Mouse (Mus musculus) T-helper 17 cell (primary cell): ENCODE measurements at regions not wholly inside any gene's neighbourhood (a gene's known extent, or its start where the extent isn't known, plus 50 kb on each side); places are given as distances from the start of the nearest gene placed in this dataset.

ENCODE experiments used
- in situ Hi-C, 2 experiments: fragments of 300-600 bp; cut with MboI, MseI; formaldehyde crosslinking; loops; 1 replicate in 1 of 2; 2 replicates in 1 of 2; pipeline ENCODE4 v1.15.1; 2025; ENCODE audit warnings: high pct_unique_total_duplicates in 2 of 2

- in situ Hi-C loops: no loop called here
Measured at GRCm38 (mm10) chr5:47693478-47693877, 289.5 kb upstream of the Slit2 start.

GRCm38 (mm10) chr5:47693921-47694320 lies 289.0 kb upstream of the Slit2 start:
- in situ Hi-C loops: no loop called here

GRCm38 (mm10) chr5:47694630-47695029 lies 288.3 kb upstream of the Slit2 start:
- in situ Hi-C loops: no loop called here

DNA sequence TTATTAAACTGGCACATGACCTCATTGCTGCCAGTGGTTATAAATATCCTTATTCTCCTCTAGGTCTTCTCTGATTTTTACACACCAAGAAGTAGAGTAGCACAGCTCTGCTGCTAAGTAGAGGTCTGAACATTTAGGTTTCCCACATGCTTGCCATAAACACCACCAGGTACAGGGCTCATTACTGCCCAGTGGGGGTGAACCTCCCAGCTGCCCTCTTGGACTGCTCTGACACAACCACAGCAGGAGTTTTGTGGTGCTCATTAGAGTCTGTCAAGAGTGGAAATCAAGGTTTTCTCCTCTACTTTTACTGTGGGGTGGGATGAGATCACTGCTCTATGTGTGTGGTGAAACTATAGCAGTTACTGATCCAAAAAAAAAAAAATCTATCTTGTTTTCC lies 271.4 kb upstream of the Slit2 start:
- in situ Hi-C loops: loop anchor here in 1 of 2 experiments (10.0 kb wide), 1 partner anchor 333 kb away; no protein-coding TSS in a partner anchor

DNA sequence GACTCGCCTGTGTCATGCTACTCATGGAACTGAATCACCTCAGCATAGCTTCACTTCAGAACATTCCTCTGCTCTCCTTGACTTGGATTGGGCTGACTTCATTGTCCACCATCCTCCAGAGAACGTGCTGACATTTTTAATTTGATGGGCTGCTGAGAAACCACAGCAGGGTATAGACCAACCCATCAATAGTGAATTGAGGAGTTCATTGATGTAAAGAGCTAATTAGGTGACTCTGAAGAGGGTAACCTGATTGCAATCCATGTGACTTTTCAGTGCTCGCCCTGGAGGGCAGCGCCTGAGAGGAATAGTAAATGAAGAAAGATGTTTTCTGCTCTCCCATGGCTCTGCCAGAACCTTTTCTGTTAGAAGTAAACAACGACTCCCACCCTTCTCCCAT lies 268.6 kb upstream of the Slit2 start:
- in situ Hi-C loops: loop anchor here in 1 of 2 experiments (10.0 kb wide), 1 partner anchor 330 kb away; no protein-coding TSS in a partner anchor

DNA sequence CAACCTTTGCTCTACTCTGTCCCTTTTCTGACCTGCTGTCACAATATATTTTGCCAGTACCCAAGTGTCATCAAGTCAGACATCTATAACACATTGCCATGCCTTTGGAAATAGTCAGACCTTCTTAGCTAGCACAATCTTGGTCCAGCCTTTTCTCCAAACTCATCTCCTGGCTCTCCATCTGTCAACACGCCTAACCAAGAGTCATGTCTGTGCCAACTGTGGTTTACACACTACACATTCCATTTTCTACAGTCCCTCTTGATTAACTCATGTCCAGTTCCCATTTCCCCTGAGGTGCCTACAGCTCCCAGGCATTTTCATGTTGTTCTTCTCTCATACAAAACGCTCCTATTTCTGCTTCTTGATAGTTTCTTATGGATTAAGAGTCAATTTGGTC lies 258.0 kb upstream of the Slit2 start:
- in situ Hi-C loops: no loop called here

DNA sequence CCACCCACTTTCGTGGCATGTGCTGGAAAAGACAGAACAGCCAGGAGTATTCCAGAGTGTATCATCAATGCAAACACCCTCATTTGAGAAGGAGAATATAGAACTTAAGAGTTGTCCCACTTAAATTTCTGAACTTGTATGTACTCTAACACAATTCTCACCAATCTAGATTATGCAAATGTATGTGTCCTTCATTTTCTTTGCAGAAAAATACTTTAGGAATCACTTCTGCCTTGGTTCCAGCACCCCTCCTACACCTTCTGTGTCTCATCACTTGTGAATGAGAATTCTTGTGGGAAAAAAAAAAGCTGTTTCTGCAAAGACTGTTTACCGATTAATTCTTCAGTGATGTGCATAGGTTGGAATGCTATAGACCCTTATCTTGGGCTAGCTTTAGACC lies 240.2 kb upstream of the Slit2 start:
- in situ Hi-C loops: no loop called here

DNA sequence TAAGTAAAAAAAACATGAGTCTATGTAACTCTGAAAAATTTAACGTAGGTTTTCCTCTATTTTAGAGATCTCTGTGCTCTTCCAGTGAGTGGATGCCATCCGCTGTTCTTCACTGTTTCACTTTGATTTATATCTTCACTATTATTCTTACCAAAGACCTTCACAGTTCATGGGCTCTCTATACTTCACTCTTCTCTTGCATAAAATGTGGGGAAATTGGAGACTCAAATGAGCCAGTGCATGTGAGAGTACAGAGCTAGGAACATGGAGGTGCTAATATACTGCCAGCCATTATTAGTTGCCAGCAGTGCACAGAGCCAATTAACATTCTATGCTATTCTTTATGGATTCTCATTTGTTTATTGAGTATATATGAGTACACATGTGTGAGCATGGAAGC lies 237.8 kb upstream of the Slit2 start:
- in situ Hi-C loops: no loop called here

- in situ Hi-C loops: no loop called here
Measured at GRCm38 (mm10) chr5:47751907-47752306, 231.0 kb upstream of the Slit2 start.

DNA sequence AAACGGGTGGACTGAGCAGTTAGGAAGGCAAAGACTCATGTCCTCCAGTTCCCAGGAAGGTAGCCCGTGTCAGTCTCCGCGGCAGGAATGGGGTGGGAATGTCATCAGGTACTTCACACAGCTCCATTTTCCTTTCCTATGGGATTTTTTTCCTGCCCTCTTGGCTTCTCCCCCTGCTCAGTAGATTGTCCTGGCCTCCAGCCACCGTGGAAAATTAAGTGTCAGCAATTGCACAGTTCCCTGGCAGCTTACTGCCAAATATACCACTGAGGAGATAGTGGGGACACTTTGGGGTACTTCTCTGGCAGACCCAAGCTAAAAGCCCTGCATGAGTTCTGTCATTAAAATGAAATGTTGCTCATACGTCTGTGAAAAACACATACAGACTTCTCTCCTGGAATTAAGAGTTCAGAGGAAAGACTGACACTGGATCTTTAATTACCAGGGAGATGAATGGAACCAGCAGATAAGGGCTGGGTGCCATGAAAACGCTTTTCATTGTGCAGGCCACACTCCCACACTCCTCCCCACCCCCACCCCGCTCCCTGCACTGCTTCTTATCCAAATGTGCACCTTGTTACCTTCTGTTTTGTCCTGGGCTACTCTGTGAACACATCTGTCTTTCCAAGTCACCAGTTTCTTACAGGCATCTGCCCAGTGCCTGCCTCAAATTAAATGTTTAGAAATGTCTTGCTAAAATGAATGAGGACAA lies 210.1 kb upstream of the Slit2 start:
- in situ Hi-C loops: no loop called here

DNA sequence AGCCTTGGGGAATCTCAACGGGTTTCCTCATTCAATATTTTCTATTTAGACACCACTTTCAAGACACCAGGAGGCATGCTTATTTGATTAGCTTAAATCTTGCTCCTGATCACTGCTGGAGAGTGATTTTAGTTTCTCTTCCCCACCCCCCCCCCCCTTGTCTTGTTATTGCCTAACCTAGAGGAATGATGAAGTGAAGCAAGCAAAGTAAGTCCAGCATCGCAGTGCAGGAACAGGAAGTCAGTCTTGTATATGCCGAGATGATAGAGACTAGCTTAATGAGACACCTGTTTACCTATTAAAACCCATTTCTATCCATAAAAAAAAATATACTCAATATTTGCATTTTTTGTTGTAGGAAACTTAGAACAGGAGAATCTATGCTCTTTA lies 209.6 kb upstream of the Slit2 start:
- in situ Hi-C loops: no loop called here

GRCm38 (mm10) chr5:47780861-47781260 lies 202.1 kb upstream of the Slit2 start:
- in situ Hi-C loops: no loop called here

GRCm38 (mm10) chr5:47781608-47782007 lies 201.3 kb upstream of the Slit2 start:
- in situ Hi-C loops: no loop called here

GRCm38 (mm10) chr5:47794639-47795272 lies 188.2 kb upstream of the Slit2 start:
- in situ Hi-C loops: no loop called here

- in situ Hi-C loops: no loop called here
Measured at GRCm38 (mm10) chr5:47795273-47795672, 187.7 kb upstream of the Slit2 start.

DNA sequence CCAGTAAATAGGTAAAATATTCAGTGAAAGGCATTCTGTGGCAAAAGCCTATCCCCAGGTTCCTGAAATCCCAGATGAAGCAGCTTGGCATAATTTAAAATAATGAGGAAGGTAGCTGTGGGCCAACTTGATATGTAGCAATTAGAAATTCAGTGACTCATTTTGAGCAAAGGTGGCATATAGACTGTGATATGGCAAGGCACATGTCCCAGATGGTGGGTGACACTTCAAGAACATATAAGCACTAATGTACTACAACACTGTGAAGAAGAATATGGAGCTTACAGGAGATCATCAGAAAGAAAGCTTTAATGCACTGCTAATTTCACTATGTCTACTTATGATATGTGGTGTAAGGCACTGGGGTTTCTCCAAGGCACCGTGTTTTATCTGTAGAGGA lies 162.0 kb upstream of the Slit2 start:
- in situ Hi-C loops: no loop called here

- in situ Hi-C loops: no loop called here
Measured at GRCm38 (mm10) chr5:47837998-47838397, 144.9 kb upstream of the Slit2 start.

DNA sequence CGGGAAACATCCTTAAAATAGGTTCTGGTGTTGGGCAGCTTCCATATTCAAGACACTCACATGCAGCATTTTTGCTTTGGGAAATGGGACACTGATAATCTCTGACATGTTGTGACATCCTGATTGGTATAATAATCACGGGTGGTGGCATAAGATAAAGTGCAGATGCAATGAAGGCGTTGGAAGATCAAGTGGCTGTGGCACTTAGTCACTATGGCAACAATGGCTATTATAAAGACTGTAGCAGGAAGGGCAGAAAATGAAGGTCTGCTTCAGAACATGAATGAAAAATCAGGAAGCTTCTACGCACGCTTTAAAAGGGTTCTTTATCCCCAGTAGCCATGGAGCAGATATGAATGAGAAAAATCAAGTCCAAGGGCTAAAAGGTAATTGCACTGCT lies 113.2 kb upstream of the Slit2 start:
- in situ Hi-C loops: no loop called here
